Mouse (Mus musculus) ES-Bruce4 (cell line): ENCODE data around the gene Pcsk5.

Experiments used
- CTCF ChIP-seq: IDR thresholded peaks from one replicate; pipeline ENCODE4 v1.8.1; 2011; ENCODE audit warnings: low read depth, low read length
- EP300 ChIP-seq: IDR thresholded peaks from 2 replicates; pipeline ENCODE4 v1.6.1; 2011; ENCODE audit warnings: low read depth, low read length; ENCODE audit not compliant: insufficient read depth
- POLR2A ChIP-seq: IDR thresholded peaks from one replicate; pipeline ENCODE4 v1.8.1; 2011; ENCODE audit warnings: low read length; ENCODE audit not compliant: insufficient read depth

- TF ChIP-seq CTCF (no peak), POLR2A (no peak), EP300 (no peak)
Measured at GRCm38 (mm10) chr19:17423306-17423705, 414.1 kb downstream of the Pcsk5 start.
